Mouse (Mus musculus) thymus, adult 18-20 months (tissue): ENCODE data around the gene Fam169b.

Source experiments
- DNase-seq, 2 experiments: peaks; one replicate each; pipeline ENCODE4 v3.0.0; 2022; ENCODE audit warnings: mixed read lengths in 2 of 2

Gene Fam169b

GRCm38 (mm10) chr7:68273515-68273914, at the start of gene Fam169b:
Gene Fam169b, plus strand, starts transcription at chr7:68273839.
- DNase-seq, result no peak

- DNase-seq, result peak; percentile 40 to 57
Measured at GRCm38 (mm10) chr7:68224006-68224405, 49.6 kb upstream of the Fam169b start.

GRCm38 (mm10) chr7:68225427-68226054, 48.1 kb upstream of the Fam169b start:
- DNase-seq, result no peak

- DNase-seq, result no peak
Measured at GRCm38 (mm10) chr7:68227021-68227420, 46.6 kb upstream of the Fam169b start.

- no peak for DNase-seq
Measured at GRCm38 (mm10) chr7:68227621-68228020, 46.0 kb upstream of the Fam169b start.

GRCm38 (mm10) chr7:68228491-68228890, 45.1 kb upstream of the Fam169b start:
- DNase-seq, result no peak

GRCm38 (mm10) chr7:68230831-68231230, 42.8 kb upstream of the Fam169b start:
- no peak for DNase-seq

GRCm38 (mm10) chr7:68232521-68232920, 41.1 kb upstream of the Fam169b start:
- no peak for DNase-seq

- no peak for DNase-seq
Measured at GRCm38 (mm10) chr7:68233619-68234223, 39.9 kb upstream of the Fam169b start.

- no peak for DNase-seq
Measured at GRCm38 (mm10) chr7:68236817-68237216, 36.8 kb upstream of the Fam169b start.

- no peak for DNase-seq
Measured at GRCm38 (mm10) chr7:68239220-68239827, 34.3 kb upstream of the Fam169b start.

- DNase-seq, result no peak
Measured at GRCm38 (mm10) chr7:68241205-68241604, 32.4 kb upstream of the Fam169b start.

- no peak for DNase-seq
Measured at GRCm38 (mm10) chr7:68245681-68246080, 28.0 kb upstream of the Fam169b start.

GRCm38 (mm10) chr7:68246249-68246648, 27.4 kb upstream of the Fam169b start:
- DNase-seq, result no peak

GRCm38 (mm10) chr7:68250411-68250810, 23.2 kb upstream of the Fam169b start:
- no peak for DNase-seq

- DNase-seq, result no peak
Measured at GRCm38 (mm10) chr7:68250902-68251301, 22.7 kb upstream of the Fam169b start.

- no peak for DNase-seq
Measured at GRCm38 (mm10) chr7:68257767-68258166, 15.9 kb upstream of the Fam169b start.

GRCm38 (mm10) chr7:68258326-68259150, 15.1 kb upstream of the Fam169b start:
- no peak for DNase-seq

- no peak for DNase-seq
Measured at GRCm38 (mm10) chr7:68259523-68260081, 14.0 kb upstream of the Fam169b start.

GRCm38 (mm10) chr7:68262612-68263200, 10.9 kb upstream of the Fam169b start:
- no peak for DNase-seq

GRCm38 (mm10) chr7:68263346-68264027, 10.2 kb upstream of the Fam169b start:
- no peak for DNase-seq

- no peak for DNase-seq
Measured at GRCm38 (mm10) chr7:68264028-68264453, 9.6 kb upstream of the Fam169b start, which contains the start of gene Pgpep1l. Gene Pgpep1l, minus strand, starts transcription at chr7:68264233.
